In the genomic region with DNA sequence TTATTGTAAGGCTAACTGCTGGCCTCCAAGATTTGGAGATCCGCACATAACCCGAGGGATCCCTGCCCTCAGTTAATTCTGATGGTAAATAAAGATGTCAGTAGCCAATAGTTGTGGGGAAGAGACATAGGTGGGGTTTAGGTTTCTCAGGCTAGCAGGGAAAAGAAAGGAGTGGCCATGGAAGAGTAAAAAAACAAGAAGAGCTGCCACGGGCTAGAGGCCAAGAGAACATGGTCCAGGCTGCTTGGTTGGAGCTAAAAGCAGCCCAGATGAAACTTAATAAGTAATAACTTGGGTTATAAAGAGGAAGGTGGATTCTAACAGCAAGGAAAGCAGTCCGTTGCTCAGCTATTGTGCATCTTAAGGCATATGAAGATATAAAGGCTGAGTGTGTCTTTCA, we compare ENCODE assay signal across 11 mouse cellular contexts.
"Had no signal": no experiment of that assay in that cellular context is flagged by ENCODE, and none has a peak within 500 bp of the region (broad histone marks: within the 10 kb centered on the region; RNA-seq: fewer than 3 reads in every experiment).

No protein-coding gene starts in this region.

- DNase-seq: kidney, adult 18-20 months; kidney, postnatal 14 days; layer of hippocampus, adult 9-11 months; layer of hippocampus, postnatal 36 days; liver, embryonic 13.5 days; lung, adult 2 months; lung, postnatal 14 days; right cerebral cortex, adult 18-20 months; right cerebral cortex, postnatal 14 days; right cerebral cortex, postnatal 4 days; thymus, postnatal 25 days had no signal
